9 mouse cellular contexts compared by ENCODE assay signal in genomic region chr10:25539146-25539770, GRCm38 (mm10). TPM values are rescaled to one million over a fixed set of nuclear protein-coding genes. Genes with fewer than 3 reads are reported as not detected.
DNase-seq lines count a peak whose midpoint lies in the region; ATAC-seq and TF ChIP-seq lines count a peak whose summit lies in the region.
"Had no signal": no experiment of that assay in that cellular context is flagged by ENCODE, and none has a peak within 500 bp of the region (broad histone marks: within the 10 kb centered on the region; RNA-seq: fewer than 3 reads in every experiment).

No protein-coding gene starts in this region.

- H3K4me3 ChIP-seq in hindbrain, postnatal 0 days (ENCODE audit: low read length) = no peak overlapping the region
- no peak overlapping the region for H3K4me3 ChIP-seq in hindbrain, embryonic 13.5 days
- no peak overlapping the region for H3K4me3 ChIP-seq in heart, embryonic 11.5 days (ENCODE audit: low read depth, low read length)
- no peak overlapping the region for H3K4me3 ChIP-seq in left cerebral cortex, adult 2 months
- no peak overlapping the region for H3K4me3 ChIP-seq in thymus, adult 2 months (ENCODE audit: control insufficient read depth, insufficient read depth, low read length)
- no peak overlapping the region for H3K4me3 ChIP-seq in hindbrain, embryonic 11.5 days (ENCODE audit: low read depth, low read length)
- H3K4me3 ChIP-seq: megakaryocyte, embryonic 14.5 days had no signal

- no peak overlapping the region for H3K27ac ChIP-seq in hindbrain, postnatal 0 days
- H3K27ac ChIP-seq in hindbrain, embryonic 13.5 days = no peak overlapping the region
- no peak overlapping the region for H3K27ac ChIP-seq in heart, embryonic 11.5 days (ENCODE audit: low read depth, low read length)
- 0 out of 2 replicates have a peak overlapping the region, but pooled peaks have one; percentile 32 for H3K27ac ChIP-seq in left cerebral cortex, adult 2 months
- no peak overlapping the region for H3K27ac ChIP-seq in thymus, adult 2 months (ENCODE audit: control insufficient read depth, insufficient read depth, low read length)
- no peak overlapping the region for H3K27ac ChIP-seq in hindbrain, embryonic 11.5 days (ENCODE audit: low read depth, low read length)

- H3K9ac ChIP-seq in hindbrain, postnatal 0 days (replicated peaks; ENCODE audit: low read length) = no peak overlapping the region
- H3K9ac ChIP-seq in hindbrain, embryonic 13.5 days = no peak overlapping the region
- H3K9ac ChIP-seq in heart, embryonic 11.5 days (ENCODE audit: low read depth, low read length) = no peak overlapping the region
- no peak overlapping the region for H3K9ac ChIP-seq in hindbrain, embryonic 11.5 days (ENCODE audit: low read depth, low read length)

- intact Hi-C loops in left cerebral cortex, adult 2 months (cut with DNase I) = loop anchor here (2.0 to 5.0 kb wide), 2 partner anchors 540 to 603 kb away; partner anchors contain the start of genes Gm9767 and Tmem200a

- peak; percentile 74 for ATAC-seq in hindbrain, postnatal 0 days
- no peak for ATAC-seq in hindbrain, embryonic 13.5 days (ENCODE audit: low FRiP score)
- ATAC-seq in heart, embryonic 11.5 days (replicated peaks; ENCODE audit: insufficient number of reproducible peaks, low FRiP score, low TSS enrichment) = no peak
- ATAC-seq in hindbrain, embryonic 11.5 days (ENCODE audit: low FRiP score) = no peak

- H3K36me3 ChIP-seq in hindbrain, postnatal 0 days (ENCODE audit: insufficient read depth, low read length) = no peaks in the 10 kb centered on the region
- no peaks in the 10 kb centered on the region for H3K36me3 ChIP-seq in hindbrain, embryonic 13.5 days
- no peaks in the 10 kb centered on the region for H3K36me3 ChIP-seq in heart, embryonic 11.5 days (ENCODE audit: control insufficient read depth, insufficient read depth, low read length)
- no peaks in the 10 kb centered on the region for H3K36me3 ChIP-seq in thymus, adult 2 months (ENCODE audit: control insufficient read depth, insufficient read depth, low read length)
- no peaks in the 10 kb centered on the region for H3K36me3 ChIP-seq in hindbrain, embryonic 11.5 days (ENCODE audit: control insufficient read depth, insufficient read depth, low read length)

- WGBS in hindbrain, postnatal 0 days = 74% methylated on average over 4 of the region's 4 CpGs
- 84% methylated on average over 4 of the region's 4 CpGs for WGBS in hindbrain, embryonic 13.5 days
- 52% methylated on average over 4 of the region's 4 CpGs for WGBS in heart, embryonic 11.5 days (ENCODE audit: insufficient replicate concordance)
- 93% methylated on average over 4 of the region's 4 CpGs for WGBS in thymus, adult 2 months
- WGBS in hindbrain, embryonic 11.5 days = 89% methylated on average over 4 of the region's 4 CpGs

- no peak overlapping the region for H3K4me2 ChIP-seq in hindbrain, postnatal 0 days (ENCODE audit: low read depth, low read length)
- no peak overlapping the region for H3K4me2 ChIP-seq in hindbrain, embryonic 13.5 days
- peak overlapping the region; percentile 12; the same call in 1 of the 2 replicates for H3K4me2 ChIP-seq in heart, embryonic 11.5 days
- H3K4me2 ChIP-seq in hindbrain, embryonic 11.5 days (replicated peaks; ENCODE audit: low read depth, low read length) = no peak overlapping the region

- no peaks in the 10 kb centered on the region for H3K27me3 ChIP-seq in hindbrain, postnatal 0 days (ENCODE audit: insufficient read depth, low read length)
- no peaks in the 10 kb centered on the region for H3K27me3 ChIP-seq in hindbrain, embryonic 13.5 days
- no peaks in the 10 kb centered on the region for H3K27me3 ChIP-seq in heart, embryonic 11.5 days (ENCODE audit: control insufficient read depth, insufficient read depth, low read length)
- no peaks in the 10 kb centered on the region for H3K27me3 ChIP-seq in thymus, adult 2 months (ENCODE audit: control insufficient read depth, insufficient read depth, low read length)
- no peaks in the 10 kb centered on the region for H3K27me3 ChIP-seq in hindbrain, embryonic 11.5 days (ENCODE audit: control insufficient read depth, insufficient read depth, low read length)
- H3K27me3 ChIP-seq: megakaryocyte, embryonic 14.5 days had no signal

- H3K4me1 ChIP-seq in hindbrain, postnatal 0 days (ENCODE audit: insufficient read depth, low read length) = no peaks in the 10 kb centered on the region
- H3K4me1 ChIP-seq in hindbrain, embryonic 13.5 days (replicated peaks) = no peaks in the 10 kb centered on the region
- no peaks in the 10 kb centered on the region; the same call in 1 of the 2 replicates for H3K4me1 ChIP-seq in heart, embryonic 11.5 days (ENCODE audit: control insufficient read depth, insufficient read depth, low read length)
- no peaks in the 10 kb centered on the region for H3K4me1 ChIP-seq in thymus, adult 2 months (replicated peaks; ENCODE audit: control insufficient read depth, insufficient read depth, low read length)
- no peaks in the 10 kb centered on the region for H3K4me1 ChIP-seq in hindbrain, embryonic 11.5 days (replicated peaks; ENCODE audit: control insufficient read depth, insufficient read depth, low read length)
- H3K4me1 ChIP-seq: megakaryocyte, embryonic 14.5 days had no signal

- H3K9me3 ChIP-seq in hindbrain, postnatal 0 days (ENCODE audit: low read length) = no peaks in the 10 kb centered on the region
- no peaks in the 10 kb centered on the region for H3K9me3 ChIP-seq in hindbrain, embryonic 13.5 days
- no peaks in the 10 kb centered on the region for H3K9me3 ChIP-seq in heart, embryonic 11.5 days (replicated peaks; ENCODE audit: control insufficient read depth, low read length)
- H3K9me3 ChIP-seq in hindbrain, embryonic 11.5 days (ENCODE audit: control insufficient read depth, low read length) = no peaks in the 10 kb centered on the region
- H3K9me3 ChIP-seq: megakaryocyte, embryonic 14.5 days had no signal

- peak; percentile 69 for TF ChIP-seq CTCF in hindbrain, postnatal 0 days (IDR thresholded peaks at IDR 0.05; ENCODE audit: low read depth)
- peak; percentile 67 for TF ChIP-seq CTCF in left cerebral cortex, adult 2 months (IDR thresholded peaks at IDR 0.05)
- no peak for TF ChIP-seq CTCF in thymus, adult 2 months (IDR thresholded peaks at IDR 0.05; ENCODE audit: borderline replicate concordance, control insufficient read depth, extremely low read depth, insufficient read depth, low read length, poor library complexity)

- no peak for TF ChIP-seq POLR2A in thymus, adult 2 months (IDR thresholded peaks at IDR 0.05; ENCODE audit: control insufficient read depth, extremely low read depth, insufficient read depth, low read length, poor library complexity)

- peak; percentile 72 for DNase-seq in hindbrain, postnatal 0 days (ENCODE audit: low spot score)
- peak; percentile 80 for DNase-seq in brain, adult 2 months (ENCODE audit: low read depth, low spot score)
- DNase-seq in left cerebral cortex, adult 2 months (ENCODE audit: extremely low spot score in 1 of 2, low spot score in 2 of 2) = peak; percentile 38 to 54
- no peak for DNase-seq in T-cell, adult 2 months (ENCODE audit: low spot score)
- DNase-seq in thymus, adult 2 months = no peak
- DNase-seq in hindbrain, embryonic 11.5 days (ENCODE audit: low spot score) = no peak

RNA-seq across cellular contexts. Expression of gene Smlr1, which starts 3.2 kb away (rescaled TPM):
- total RNA-seq in hindbrain, postnatal 0 days (2014; rRNA removed) = not detected in 2 replicates
- polyA plus RNA-seq in hindbrain, postnatal 0 days (2015; fragmentation: Nextera tagmentation; extraction: Ambion mirVana) = not detected in 2 replicates
- polyA plus RNA-seq in hindbrain, embryonic 13.5 days (2015; fragmentation: Nextera tagmentation; extraction: Ambion mirVana) = 0.12 TPM in 1 of 2 replicates, not detected in the other
- polyA plus RNA-seq in heart, embryonic 11.5 days (2014; fragmentation: Nextera tagmentation; extraction: Ambion mirVana) = not detected in 2 replicates
- total RNA-seq in left cerebral cortex, adult 2 months (2021) = not detected
- not detected in 2 replicates for polyA plus RNA-seq in thymus, adult 2 months (2012; rRNA removed)
- polyA plus RNA-seq in hindbrain, embryonic 11.5 days (2014; fragmentation: Nextera tagmentation; extraction: Ambion mirVana) = not detected in 2 replicates

Comparison
In these comparisons a context has a peak if more than half of its experiments do, and no peak if none do; other contexts are left out.
1. DNase-seq: peak in hindbrain, postnatal 0 days (single experiment), brain, adult 2 months (single experiment) and left cerebral cortex, adult 2 months (2 of 2); none in T-cell, adult 2 months (single experiment), thymus, adult 2 months (single experiment) and hindbrain, embryonic 11.5 days (single experiment).